Mouse (Mus musculus) embryonic facial prominence, embryonic 12.5 days (tissue): ENCODE results near the gene Slc22a15. TPM values are rescaled to one million over a fixed set of nuclear protein-coding genes. Genes with fewer than 3 reads are reported as not detected.

ENCODE experiments used
- ATAC-seq: fragments of 200-750 bp; cut with Nextera tagmentation; 2 replicates; pipeline ENCODE4 v1.8.0; 2017; ENCODE audit not compliant: insufficient number of reproducible peaks, insufficient read depth, low FRiP score, low TSS enrichment
- H3K27ac ChIP-seq: fragments of 300-500 bp; sonication (generic); 2 replicates; pipeline ENCODE4 v1.5.1; 2016; ENCODE audit warnings: mild to moderate bottlenecking
- H3K27me3 ChIP-seq: fragments of 300-500 bp; sonication (generic); 2 replicates; pipeline ENCODE4 v1.6.1; 2016; ENCODE audit warnings: mild to moderate bottlenecking, moderate library complexity
- H3K36me3 ChIP-seq: fragments of 300-500 bp; sonication (generic); 2 replicates; pipeline ENCODE4 v1.6.1; 2016; ENCODE audit warnings: mild to moderate bottlenecking
- H3K4me1 ChIP-seq: fragments of 300-500 bp; sonication (generic); 2 replicates; pipeline ENCODE4 v1.6.1; 2016
- H3K4me2 ChIP-seq: fragments of 300-500 bp; sonication (generic); replicated peaks from 2 replicates; pipeline ENCODE4 v1.6.1; 2016; ENCODE audit warnings: mild to moderate bottlenecking, moderate library complexity
- H3K4me3 ChIP-seq: fragments of 300-500 bp; sonication (generic); 2 replicates; pipeline ENCODE4 v1.5.1; 2016; ENCODE audit warnings: mild to moderate bottlenecking
- H3K9ac ChIP-seq: fragments of 300-500 bp; sonication (generic); 2 replicates; pipeline ENCODE4 v1.6.1; 2016; ENCODE audit warnings: mild to moderate bottlenecking, moderate library complexity
- H3K9me3 ChIP-seq: fragments of 300-500 bp; sonication (generic); 2 replicates; pipeline ENCODE4 v1.6.1; 2016; ENCODE audit warnings: mild to moderate bottlenecking, moderate library complexity
- WGBS: fragments of 180-500 bp; shearing (Covaris S2); methylation state at CpG from one replicate; pipeline ENCODE4 v1.1.7; 2016; 5-methylcytosine and 5-hydroxymethylcytosine counted together
- polyA plus RNA-seq: library from polyadenylated mRNA; unstranded; fragments of >200 nt; fragmentation: Nextera tagmentation; extraction: Ambion mirVana; gene quantifications from 2 replicates; pipeline ENCODE4 v1.2.1, GENCODE M21; 2016

Slc22a15 gene
- polyA plus RNA-seq: 6.3 and 6.6 TPM in 2 replicates

- Histone ChIP-seq H3K36me3 (no peaks in the 10 kb centered on the region), H3K27ac (peak within 1 kb of the TSS; percentile 89), H3K4me3 (peak within 1 kb of the TSS; percentile 79), H3K9me3 (no peaks in the 10 kb centered on the region), H3K9ac (peak within 1 kb of the TSS; percentile 87), H3K4me2 (peak within 1 kb of the TSS; percentile 73), H3K27me3 (no peaks in the 10 kb centered on the region), H3K4me1 (peaks cover 12% of the 10 kb centered on the region; the same call in 1 of the 2 replicates)
- under 1% methylated on average over 92 of the region's 92 CpGs for WGBS
- peak; percentile 86 for ATAC-seq
Observed at GRCm38 (mm10) chr3:101923843-101924740, at the start of gene Slc22a15. TSS of gene Slc22a15 (minus strand) at chr3:101924453.

GRCm38 (mm10) chr3:101966825-101967558, 42.7 kb upstream of the Slc22a15 start:
- Histone ChIP-seq H3K9ac (no peak overlapping the region), H3K4me2 (no peak overlapping the region), H3K27me3 (no peaks in the 10 kb centered on the region), H3K4me1 (no peaks in the 10 kb centered on the region), H3K9me3 (no peaks in the 10 kb centered on the region), H3K36me3 (no peaks in the 10 kb centered on the region), H3K27ac (no peak overlapping the region), H3K4me3 (no peak overlapping the region)
- ATAC-seq: no peak
- 24% methylated on average over 3 of the region's 3 CpGs for WGBS

GRCm38 (mm10) chr3:101964352-101964751, 40.1 kb upstream of the Slc22a15 start:
- no peak overlapping the region for H3K27ac ChIP-seq
- H3K36me3 ChIP-seq: no peaks in the 10 kb centered on the region
- no peak for ATAC-seq
- WGBS: 59% methylated on average over 7 of the region's 7 CpGs
- H3K4me1 ChIP-seq: no peaks in the 10 kb centered on the region
- H3K9me3 ChIP-seq: no peaks in the 10 kb centered on the region
- no peak overlapping the region for H3K9ac ChIP-seq
- H3K27me3 ChIP-seq: no peaks in the 10 kb centered on the region
- no peak overlapping the region for H3K4me3 ChIP-seq
- H3K4me2 ChIP-seq: no peak overlapping the region

- Histone ChIP-seq H3K4me1 (no peaks in the 10 kb centered on the region), H3K4me2 (no peak overlapping the region), H3K9ac (no peak overlapping the region), H3K4me3 (no peak overlapping the region), H3K27me3 (no peaks in the 10 kb centered on the region), H3K27ac (no peak overlapping the region), H3K36me3 (no peaks in the 10 kb centered on the region), H3K9me3 (no peaks in the 10 kb centered on the region)
- ATAC-seq: no peak
- WGBS: 10% methylated on average over 9 of the region's 9 CpGs
Observed at GRCm38 (mm10) chr3:101963501-101963900, 39.2 kb upstream of the Slc22a15 start.

GRCm38 (mm10) chr3:101961146-101961835, 37.0 kb upstream of the Slc22a15 start:
- no peak for ATAC-seq
- Histone ChIP-seq H3K4me3 (no peak overlapping the region), H3K27me3 (no peaks in the 10 kb centered on the region), H3K27ac (no peak overlapping the region), H3K9ac (no peak overlapping the region), H3K4me1 (no peaks in the 10 kb centered on the region), H3K36me3 (no peaks in the 10 kb centered on the region), H3K9me3 (no peaks in the 10 kb centered on the region), H3K4me2 (no peak overlapping the region)
- 93% methylated on average over 15 of the region's 15 CpGs for WGBS

GRCm38 (mm10) chr3:101958047-101958446, 33.8 kb upstream of the Slc22a15 start:
- H3K4me1 ChIP-seq: no peaks in the 10 kb centered on the region
- no peak for ATAC-seq
- H3K9ac ChIP-seq: no peak overlapping the region
- no peaks in the 10 kb centered on the region for H3K36me3 ChIP-seq
- no peaks in the 10 kb centered on the region for H3K9me3 ChIP-seq
- H3K4me3 ChIP-seq: no peak overlapping the region
- H3K27ac ChIP-seq: no peak overlapping the region
- H3K27me3 ChIP-seq: no peaks in the 10 kb centered on the region
- H3K4me2 ChIP-seq: no peak overlapping the region
- 74% methylated on average over 3 of the region's 3 CpGs for WGBS

- 82% methylated on average over 7 of the region's 7 CpGs for WGBS
- no peak for ATAC-seq
- Histone ChIP-seq H3K36me3 (no peaks in the 10 kb centered on the region), H3K27ac (no peak overlapping the region), H3K27me3 (no peaks in the 10 kb centered on the region), H3K4me2 (no peak overlapping the region), H3K4me1 (0 out of 2 replicates have a peak, but pooled peaks cover 3% of the 10 kb centered on the region), H3K4me3 (no peak overlapping the region), H3K9ac (no peak overlapping the region), H3K9me3 (no peaks in the 10 kb centered on the region)
Observed at GRCm38 (mm10) chr3:101953506-101953905, 29.3 kb upstream of the Slc22a15 start.

- Histone ChIP-seq H3K36me3 (no peaks in the 10 kb centered on the region), H3K4me3 (no peak overlapping the region), H3K9ac (no peak overlapping the region), H3K4me2 (no peak overlapping the region), H3K4me1 (0 out of 2 replicates have a peak, but pooled peaks cover 3% of the 10 kb centered on the region), H3K27ac (no peak overlapping the region), H3K27me3 (no peaks in the 10 kb centered on the region), H3K9me3 (no peaks in the 10 kb centered on the region)
- 86% methylated on average over 2 of the region's 2 CpGs for WGBS
- ATAC-seq: no peak
Observed at GRCm38 (mm10) chr3:101952577-101952976, 28.3 kb upstream of the Slc22a15 start.

- no peaks in the 10 kb centered on the region for H3K27me3 ChIP-seq
- no peak overlapping the region for H3K27ac ChIP-seq
- no peak overlapping the region for H3K9ac ChIP-seq
- H3K4me3 ChIP-seq: no peak overlapping the region
- H3K9me3 ChIP-seq: no peaks in the 10 kb centered on the region
- 72% methylated on average over 3 of the region's 3 CpGs for WGBS
- no peaks in the 10 kb centered on the region for H3K36me3 ChIP-seq
- H3K4me1 ChIP-seq: 0 out of 2 replicates have a peak, but pooled peaks cover 3% of the 10 kb centered on the region
- ATAC-seq: no peak
- H3K4me2 ChIP-seq: no peak overlapping the region
Observed at GRCm38 (mm10) chr3:101948572-101948971, 24.3 kb upstream of the Slc22a15 start.

GRCm38 (mm10) chr3:101947250-101947649, 23.0 kb upstream of the Slc22a15 start:
- Histone ChIP-seq H3K27ac (no peak overlapping the region), H3K9me3 (no peaks in the 10 kb centered on the region), H3K36me3 (no peaks in the 10 kb centered on the region), H3K4me1 (0 out of 2 replicates have a peak, but pooled peaks cover 3% of the 10 kb centered on the region), H3K4me3 (no peak overlapping the region), H3K9ac (no peak overlapping the region), H3K4me2 (no peak overlapping the region), H3K27me3 (no peaks in the 10 kb centered on the region)
- 40% methylated on average over 4 of the region's 4 CpGs for WGBS
- no peak for ATAC-seq

- no peak for ATAC-seq
- 78% methylated on average over 5 of the region's 5 CpGs for WGBS
- no peaks in the 10 kb centered on the region for H3K36me3 ChIP-seq
Observed at GRCm38 (mm10) chr3:101945257-101945656, 21.0 kb upstream of the Slc22a15 start.

More at GRCm38 (mm10) chr3:101945257-101945656, 21.0 kb upstream of the Slc22a15 start:
- Histone ChIP-seq H3K4me3 (no peak overlapping the region), H3K9me3 (no peaks in the 10 kb centered on the region), H3K4me2 (no peak overlapping the region), H3K27ac (no peak overlapping the region), H3K9ac (no peak overlapping the region), H3K4me1 (no peaks in the 10 kb centered on the region), H3K27me3 (no peaks in the 10 kb centered on the region)
